Mouse (Mus musculus) G1E (cell line): ENCODE measurements around the gene Card19.

ENCODE experiments used
- CTCF ChIP-seq: IDR thresholded peaks from 2 replicates; pipeline ENCODE4 v1.5.1; 2012; ENCODE audit warnings: low read depth, low read length, inconsistent platforms, mixed read lengths
- GATA1 ChIP-seq: IDR thresholded peaks from 2 replicates; pipeline ENCODE4 v1.6.1; 2012; ENCODE audit warnings: borderline replicate concordance, low read length, inconsistent platforms, mixed read lengths
- GATA2 ChIP-seq: IDR thresholded peaks from 2 replicates; pipeline ENCODE4 v1.6.1; 2012; ENCODE audit warnings: low read depth, low read length, inconsistent platforms, borderline replicate concordance
- TAL1 ChIP-seq: conservative IDR thresholded peaks from 2 replicates; pipeline ENCODE4 v1.6.1; 2012; ENCODE audit warnings: low read depth, low read length, inconsistent platforms, mixed read lengths

- TF ChIP-seq CTCF, result no peak
- no peak for TF ChIP-seq GATA2
- TF ChIP-seq GATA1, result no peak
- no peak for TF ChIP-seq TAL1
Measured at GRCm38 (mm10) chr13:49214454-49214853, 1.4 kb downstream of the Card19 start.
